In genomic region chr1:74397919-74398451, GRCm38 (mm10) we compare ENCODE assay signal across 8 mouse cellular contexts. TPM values are rescaled to one million over a fixed set of nuclear protein-coding genes. Genes with fewer than 3 reads are reported as not detected.
A peak's percentile ranks its signal among the peaks of the same experiment; 100 is the strongest.
DNase-seq lines count a peak whose midpoint lies in the region; ATAC-seq lines count a peak whose summit lies in the region.

No protein-coding gene starts in this region.

- 0 out of 2 replicates have a peak overlapping the region, but pooled peaks have one; percentile 19 for H3K27ac ChIP-seq in hindbrain, embryonic 13.5 days

- peaks cover 18% of the 10 kb centered on the region for H3K36me3 ChIP-seq in hindbrain, embryonic 13.5 days

- WGBS in hindbrain, embryonic 13.5 days: 4% methylated on average over 11 of the region's 11 CpGs

- ATAC-seq in hindbrain, embryonic 13.5 days (ENCODE audit: low FRiP score): peak; percentile 11; the same call in 1 of the 2 replicates
- peak; percentile 55 for ATAC-seq in megakaryocyte-erythroid progenitor cell, adult 5-6 weeks (replicated peaks; ENCODE audit: low FRiP score, low TSS enrichment, poor library complexity, severe bottlenecking)

- intact Hi-C loops in left cerebral cortex, postnatal 36 days (cut with DNase I): loop anchor here (5.0 kb wide), 2 partner anchors 39 to 54 kb away; no protein-coding TSS in a partner anchor

- H3K9me3 ChIP-seq in hindbrain, embryonic 13.5 days: no peaks in the 10 kb centered on the region

- peak overlapping the region; percentile 67 for H3K9ac ChIP-seq in hindbrain, embryonic 13.5 days

- H3K4me2 ChIP-seq in hindbrain, embryonic 13.5 days: peak overlapping the region; percentile 69

- H3K4me1 ChIP-seq in hindbrain, embryonic 13.5 days (replicated peaks): peaks cover 19% of the 10 kb centered on the region

- DNase-seq in adrenal gland, adult (ENCODE audit: inconsistent age in 2 of 2, low spot score in 1 of 2): peak; percentile 75 to 91
- no peak for DNase-seq in adrenal gland, adult 8-10 months
- DNase-seq in cerebellum, postnatal 10 days: peak; percentile 79 to 83
- peak; percentile 38 to 41 for DNase-seq in frontal cortex, postnatal 25 days (ENCODE audit: low spot score in 2 of 2)
- DNase-seq in left cerebral cortex, postnatal 36 days (ENCODE audit: low spot score in 2 of 2): peak; percentile 56 to 62
- peak; percentile 67 for DNase-seq in right cerebral cortex, postnatal 4 days

- peak overlapping the region; percentile 43 for H3K4me3 ChIP-seq in hindbrain, embryonic 13.5 days

- no peaks in the 10 kb centered on the region for H3K27me3 ChIP-seq in hindbrain, embryonic 13.5 days

RNA-seq across cellular contexts. Expression of gene Ctdsp1, which starts 6.7 kb away (rescaled TPM):
- 100 to 1,000 TPM; 141 to 175 (median 160) TPM for total RNA-seq in adrenal gland, adult 8-10 months (2022)
- polyA plus RNA-seq in hindbrain, embryonic 13.5 days (2015; fragmentation: Nextera tagmentation; extraction: Ambion mirVana): 18.5 and 19.8 TPM in 2 replicates
- 10 to 100 TPM; 23.0 to 25.2 TPM for total RNA-seq in left cerebral cortex, postnatal 36 days (2021)
- 84.0 and 87.0 TPM in 2 replicates for total RNA-seq in megakaryocyte-erythroid progenitor cell, adult 5-6 weeks (2014; fragmentation: Nextera tagmentation)
- total RNA-seq in megakaryocyte-erythroid progenitor cell, adult 5-6 weeks (2017): 19.5 and 26.8 TPM in 2 replicates

RNA-seq across cellular contexts. Expression of gene Vil1, which starts 11.2 kb away (rescaled TPM):
- 1 to 10 TPM in 3 of 4 experiments, under 1 TPM in 1; 0.96 to 4.1 (median 2.6) TPM for total RNA-seq in adrenal gland, adult 8-10 months (2022)
- polyA plus RNA-seq in hindbrain, embryonic 13.5 days (2015; fragmentation: Nextera tagmentation; extraction: Ambion mirVana): 0.16 and 0.18 TPM in 2 replicates
- total RNA-seq in left cerebral cortex, postnatal 36 days (2021): 1 to 10 TPM in 1 of 2 experiments, under 1 TPM in 1; 0.39 to 1.1 TPM
- not detected in 2 replicates for total RNA-seq in megakaryocyte-erythroid progenitor cell, adult 5-6 weeks (2014; fragmentation: Nextera tagmentation)
- total RNA-seq in megakaryocyte-erythroid progenitor cell, adult 5-6 weeks (2017): not detected in 2 replicates

RNA-seq across cellular contexts. Expression of gene Slc11a1, which starts 23.0 kb away (rescaled TPM):
- total RNA-seq in adrenal gland, adult 8-10 months (2022): 10 to 100 TPM; 12.9 to 29.1 (median 19.7) TPM
- 2.4 and 2.5 TPM in 2 replicates for polyA plus RNA-seq in hindbrain, embryonic 13.5 days (2015; fragmentation: Nextera tagmentation; extraction: Ambion mirVana)
- 1 to 10 TPM; 2.6 to 5.1 TPM for total RNA-seq in left cerebral cortex, postnatal 36 days (2021)
- total RNA-seq in megakaryocyte-erythroid progenitor cell, adult 5-6 weeks (2014; fragmentation: Nextera tagmentation): not detected in 2 replicates
- total RNA-seq in megakaryocyte-erythroid progenitor cell, adult 5-6 weeks (2017): 0.42 TPM in 1 of 2 replicates, not detected in the other

RNA-seq across cellular contexts. Expression of gene Catip, which starts 36.1 kb away (rescaled TPM):
- total RNA-seq in adrenal gland, adult 8-10 months (2022): 1 to 10 TPM in 2 of 4 experiments, under 1 TPM in 2; 0.21 to 1.4 (median 0.81) TPM
- 0.80 and 1.6 TPM in 2 replicates for polyA plus RNA-seq in hindbrain, embryonic 13.5 days (2015; fragmentation: Nextera tagmentation; extraction: Ambion mirVana)
- total RNA-seq in left cerebral cortex, postnatal 36 days (2021): 1 to 10 TPM; 1.3 TPM
- not detected in 2 replicates for total RNA-seq in megakaryocyte-erythroid progenitor cell, adult 5-6 weeks (2014; fragmentation: Nextera tagmentation)
- not detected in 2 replicates for total RNA-seq in megakaryocyte-erythroid progenitor cell, adult 5-6 weeks (2017)
